Mouse (Mus musculus) neural tube, embryonic 10.5 days (tissue): ENCODE data around the gene Apom.
A peak's percentile ranks its signal among the peaks of the same experiment; 100 is the strongest.

Source experiments
- DNase-seq: peaks from one replicate; pipeline ENCODE4 v3.0.0-alpha.2; 2017; ENCODE audit warnings: low spot score; ENCODE audit errors: extremely low spot score

Gene Apom

GRCm38 (mm10) chr17:35097164-35097655, 34.6 kb downstream of the Apom start:
- no peak for DNase-seq

- DNase-seq = no peak
These were observed 35.3 kb downstream of the Apom start for GRCm38 (mm10) chr17:35096597-35096996.

- DNase-seq = no peak
These were observed 37.1 kb downstream of the Apom start for GRCm38 (mm10) chr17:35094475-35095365.

GRCm38 (mm10) chr17:35092403-35093198, 39.2 kb downstream of the Apom start:
- DNase-seq = no peak

DNA sequence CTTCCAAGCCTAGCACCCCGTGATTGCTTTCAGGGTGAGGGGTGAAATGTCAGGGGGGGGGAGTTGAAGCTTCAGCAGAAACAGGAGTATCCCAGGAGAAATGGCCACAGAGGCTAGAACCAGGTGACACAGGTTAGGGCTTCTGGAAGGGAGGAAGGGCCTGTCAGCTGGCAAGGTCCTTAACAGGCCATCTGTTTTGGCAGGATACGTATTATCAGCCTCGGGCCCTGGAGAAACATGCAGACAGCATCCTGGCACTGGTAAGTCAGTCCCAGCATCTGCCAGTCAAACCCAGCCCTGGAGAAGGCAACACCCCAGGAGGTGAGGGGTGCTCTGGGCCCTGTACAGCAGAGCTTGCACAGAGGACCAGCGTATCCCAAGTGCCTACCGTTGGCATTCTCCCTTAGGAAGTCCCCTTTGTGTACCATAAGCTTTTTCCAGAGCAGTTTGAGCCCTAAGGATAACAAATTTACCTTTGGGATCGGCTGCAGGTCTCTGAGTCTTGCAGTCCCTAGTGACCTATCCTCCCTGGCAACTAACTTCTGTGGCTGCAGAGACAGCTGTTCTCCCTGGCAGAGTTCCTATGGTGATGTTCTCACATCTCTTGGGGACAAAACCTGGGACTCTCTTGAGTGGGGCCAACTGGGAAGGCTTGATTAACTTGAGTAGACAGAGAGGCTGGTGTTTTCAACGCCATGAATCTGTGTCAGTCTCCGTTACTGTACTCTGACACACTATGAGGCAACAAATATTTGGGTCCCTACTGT, 41.5 kb downstream of the Apom start:
- DNase-seq = no peak

DNA sequence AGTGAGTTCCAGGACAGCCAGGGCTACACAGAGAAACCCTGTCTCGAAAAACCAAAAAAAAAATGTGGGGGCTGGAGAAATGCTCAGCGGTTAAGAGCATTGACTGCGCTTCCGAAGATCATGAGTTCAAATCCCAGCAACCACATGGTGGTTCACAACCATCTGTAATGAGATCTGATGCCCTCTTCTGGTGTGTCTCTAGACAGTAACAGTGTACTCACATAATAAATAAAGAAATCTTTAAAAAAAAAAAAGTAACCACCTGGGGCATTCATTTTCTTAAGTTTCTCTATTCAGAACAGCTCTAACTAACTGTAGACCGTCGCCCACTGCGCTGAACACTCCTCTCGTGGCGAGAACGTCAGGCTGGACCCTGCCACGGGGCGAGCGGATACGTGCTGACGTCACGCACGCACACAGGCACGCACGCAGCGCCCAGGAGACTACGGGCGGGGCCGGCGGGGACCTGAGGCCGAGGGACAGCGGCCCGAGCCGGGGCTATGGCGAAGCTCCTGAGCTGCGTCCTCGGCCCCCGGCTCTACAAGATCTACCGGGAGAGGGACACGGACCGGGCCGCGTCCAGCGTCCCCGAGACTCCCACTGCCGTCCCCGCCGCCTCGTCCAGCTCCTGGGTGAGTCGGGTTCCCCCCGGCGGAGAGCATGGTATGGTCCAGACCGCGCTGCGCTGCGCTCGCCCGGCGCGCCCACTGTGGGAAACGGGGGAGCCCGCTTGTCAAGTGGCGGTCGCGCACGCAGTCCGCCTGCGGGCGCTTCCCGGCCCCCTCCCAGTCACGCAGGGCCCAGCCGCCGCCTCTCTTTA, 42.8 kb downstream of the Apom start, which contains the start of gene Abhd16a:
Abhd16a (plus strand) TSS at position 439 of the 820 bp plus-strand sequence.
- DNase-seq = peak; percentile 95

GRCm38 (mm10) chr17:35088151-35088550, 43.7 kb downstream of the Apom start:
- no peak for DNase-seq

DNA sequence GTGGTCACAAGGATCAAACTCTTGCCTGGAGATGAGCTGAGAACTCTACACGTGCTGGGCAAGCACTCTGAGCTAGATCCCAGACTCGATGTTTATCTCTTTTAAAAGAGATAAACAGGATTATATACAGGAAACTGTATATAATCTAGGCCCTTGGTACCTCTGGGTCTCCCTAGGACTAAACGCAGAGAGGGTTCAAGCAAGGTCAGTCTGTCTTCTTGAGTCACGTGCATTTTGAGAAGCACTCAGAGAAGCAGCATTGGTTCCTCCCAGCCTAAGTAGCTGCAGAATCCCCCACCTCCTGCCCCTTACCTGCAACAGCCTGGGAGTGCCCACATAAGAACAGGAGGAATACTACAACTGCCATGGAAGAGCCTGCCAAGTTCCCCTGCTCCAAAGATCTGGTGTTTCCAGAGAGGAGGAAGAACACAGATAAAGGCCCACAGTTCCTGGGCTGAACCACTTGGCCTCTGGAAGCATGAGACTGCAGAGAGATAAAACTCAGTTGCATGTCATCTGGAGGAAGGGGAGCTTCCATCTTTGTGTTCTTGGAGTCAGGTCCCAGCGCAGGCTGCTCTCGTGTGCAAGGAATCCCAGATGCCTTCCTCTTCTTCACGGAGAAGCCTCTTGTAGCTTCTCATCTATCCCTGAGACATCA, 46.5 kb downstream of the Apom start, which contains the start of gene Ly6g6f:
Ly6g6f (minus strand) TSS at position 403 of the 658 bp plus-strand sequence.
- DNase-seq = no peak

GRCm38 (mm10) chr17:35083929-35084497, 47.8 kb downstream of the Apom start:
- DNase-seq = no peak

DNA sequence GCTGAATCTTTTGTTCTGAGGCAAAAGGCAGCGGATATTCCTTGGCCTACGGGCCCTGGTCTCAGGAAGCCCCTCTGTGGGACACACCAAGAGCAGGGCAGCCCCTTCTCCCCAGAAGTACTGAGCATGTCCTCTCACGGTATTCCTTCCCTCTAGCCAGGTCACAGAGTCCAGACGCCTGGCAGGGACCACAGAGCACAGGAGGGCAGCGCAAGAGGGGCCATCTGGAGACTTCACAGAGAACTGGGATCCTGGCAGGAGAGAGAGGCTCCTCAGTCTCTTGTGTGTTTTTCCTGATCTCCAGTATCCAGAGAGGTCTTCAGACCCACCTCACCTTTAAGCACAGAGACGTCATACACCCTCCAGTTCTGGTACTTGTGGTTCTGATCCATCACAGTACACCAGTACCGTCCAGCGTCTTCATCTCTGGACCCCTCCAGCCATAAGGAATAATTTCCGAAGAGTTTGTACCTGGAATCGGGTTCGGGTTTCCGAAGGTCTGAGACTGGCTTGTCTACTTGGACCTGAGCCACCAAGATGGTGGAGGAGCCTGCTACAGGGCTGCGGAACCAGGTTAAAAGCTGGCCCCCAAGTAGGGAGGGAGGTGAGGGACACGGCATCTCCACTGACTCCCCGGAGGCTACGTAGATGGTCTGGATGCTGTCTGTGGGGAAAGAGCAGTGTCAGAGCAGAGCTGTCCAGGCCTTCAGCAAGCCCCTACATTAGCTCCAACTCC, 48.8 kb downstream of the Apom start:
- no peak for DNase-seq

DNA sequence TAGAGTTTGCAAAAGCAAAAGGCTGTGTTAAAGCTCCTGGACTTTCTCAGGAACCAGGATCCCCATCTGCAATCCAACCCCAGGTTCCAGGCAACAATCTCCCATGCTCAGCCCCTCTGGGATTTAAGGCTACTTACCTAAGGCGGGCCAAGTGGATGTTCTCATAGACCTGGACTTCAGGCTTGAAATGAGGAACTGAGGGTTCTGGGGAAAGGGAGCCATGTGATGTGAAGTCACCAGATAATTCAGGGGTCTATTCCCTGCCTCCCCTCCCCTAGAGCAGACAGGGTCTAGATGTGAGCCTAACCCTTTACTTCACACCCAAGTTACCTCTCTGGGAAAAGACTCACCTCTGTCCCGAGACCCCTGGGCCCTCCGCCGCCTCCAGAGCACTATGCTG, 51.1 kb downstream of the Apom start:
- DNase-seq = no peak

- no peak for DNase-seq
These were observed 51.6 kb downstream of the Apom start for GRCm38 (mm10) chr17:35080248-35080647.

- DNase-seq = no peak
These were observed 52.1 kb downstream of the Apom start for GRCm38 (mm10) chr17:35079778-35080177.
